Mouse (Mus musculus): ENCODE data around the gene Capzb.

Capzb gene

DNA sequence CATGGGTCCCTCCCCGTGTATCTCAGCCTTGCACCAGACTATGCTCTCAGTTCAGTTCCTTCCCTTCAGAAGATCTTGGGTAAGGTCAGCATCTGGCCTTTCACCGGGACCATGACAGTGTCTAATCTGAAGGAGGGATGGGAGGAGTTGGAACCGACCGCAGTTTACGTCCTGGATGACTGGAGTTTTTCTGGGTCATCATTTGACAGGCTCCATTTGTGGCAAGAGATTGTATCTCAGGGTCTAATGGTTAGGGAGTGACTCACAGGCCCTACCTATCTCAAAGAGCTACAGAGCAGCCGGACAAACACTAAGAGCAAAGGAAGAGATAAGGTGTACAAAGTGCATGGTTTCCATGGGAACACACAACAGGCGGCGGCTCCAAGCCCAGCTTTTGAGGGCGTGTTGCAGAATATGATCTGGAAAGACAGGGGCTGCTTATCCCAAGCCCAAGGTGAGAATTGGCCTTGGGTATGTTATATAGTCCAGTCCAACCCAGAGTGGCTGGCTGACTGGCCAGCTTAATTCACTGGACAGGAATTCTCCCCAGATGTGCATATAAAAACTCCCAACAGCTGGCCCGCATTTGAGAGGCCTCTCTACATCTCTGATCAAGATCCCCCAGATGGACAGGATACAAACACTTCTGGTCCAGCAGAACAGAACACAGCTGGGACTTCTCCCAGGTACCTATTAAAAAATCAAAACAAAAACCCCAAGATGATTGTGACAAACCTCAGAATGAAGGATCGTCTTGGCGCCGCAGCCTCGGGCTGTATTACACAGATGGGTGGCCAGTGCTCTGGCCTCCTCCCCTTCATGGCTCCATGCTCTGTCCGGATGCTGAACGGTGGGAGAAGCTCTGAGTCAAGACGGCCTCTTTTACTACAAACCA is 12.7 kb upstream of the Capzb start:
- DNase-seq = no peak

GRCm38 (mm10) chr4:139182511-139182910 is 10.2 kb upstream of the Capzb start:
- no peak for DNase-seq

GRCm38 (mm10) chr4:139185766-139186442 is 6.8 kb upstream of the Capzb start:
- DNase-seq = no peak

- no peak for DNase-seq
These were observed 4.8 kb upstream of the Capzb start for GRCm38 (mm10) chr4:139187930-139188329.

DNA sequence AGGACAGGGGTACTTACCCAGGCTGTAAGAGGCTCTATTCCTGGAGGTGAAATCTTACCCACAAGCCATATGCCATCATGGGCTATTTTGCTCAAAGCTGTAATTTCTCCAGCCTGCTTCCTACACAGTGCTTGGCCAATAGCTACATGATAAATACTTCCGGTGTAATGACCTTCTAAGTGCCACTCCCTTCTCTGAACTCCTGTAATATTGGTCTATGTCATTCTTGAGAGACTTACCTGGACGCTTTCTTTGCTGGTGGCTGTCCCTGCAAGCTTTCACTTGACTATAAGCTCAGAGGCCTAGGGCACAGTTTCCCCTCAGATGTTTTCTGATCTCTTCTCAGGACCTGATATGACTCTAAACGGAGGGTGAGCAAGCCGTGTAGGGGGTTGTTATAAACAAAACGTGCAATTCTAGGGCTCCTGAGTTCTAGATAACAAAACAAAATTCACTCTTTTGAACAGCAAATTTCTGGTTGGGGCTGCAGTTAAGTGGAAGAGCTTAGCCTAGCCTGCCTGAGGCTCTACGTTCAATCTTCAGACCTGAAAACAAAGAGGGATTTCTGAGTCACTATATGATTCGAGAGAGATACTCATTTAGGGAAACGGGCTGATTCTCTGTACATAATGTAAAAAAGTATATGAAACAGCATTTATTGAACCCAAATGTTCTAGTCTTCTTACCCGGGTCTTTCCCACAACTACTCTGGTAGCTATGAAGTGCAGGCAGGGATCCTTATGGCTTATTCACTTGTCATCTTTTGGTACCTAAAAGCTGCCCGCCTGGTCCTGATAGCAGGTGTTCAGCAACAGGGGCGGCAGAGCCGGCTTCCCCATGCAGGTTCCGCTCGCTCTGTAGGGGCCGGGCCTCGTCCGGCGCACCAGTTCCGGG is 847 bp upstream of the Capzb start:
- DNase-seq = no peak

GRCm38 (mm10) chr4:139193176-139194093 is 736 bp downstream of the Capzb start:
- no peak for DNase-seq

DNA sequence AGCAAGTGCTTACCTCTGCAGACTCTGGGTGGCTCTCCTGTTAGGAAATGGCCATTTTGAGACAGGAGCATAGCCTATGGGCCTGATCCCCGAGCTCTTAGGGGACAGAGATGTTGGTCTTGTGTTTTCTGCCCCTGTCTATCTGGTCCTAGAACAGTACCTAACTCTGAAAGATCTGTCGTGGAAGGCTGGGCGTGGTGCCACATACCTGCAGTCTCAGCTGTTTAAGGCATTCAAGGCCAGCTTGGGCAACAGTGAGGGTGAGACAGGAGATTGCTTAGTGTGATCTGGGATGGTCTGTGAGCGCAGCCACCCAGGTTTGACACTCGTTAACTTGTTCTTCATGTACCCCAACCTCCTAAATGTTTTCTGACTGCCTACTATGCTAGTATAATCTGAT is 2.4 kb downstream of the Capzb start:
- DNase-seq = no peak

DNA sequence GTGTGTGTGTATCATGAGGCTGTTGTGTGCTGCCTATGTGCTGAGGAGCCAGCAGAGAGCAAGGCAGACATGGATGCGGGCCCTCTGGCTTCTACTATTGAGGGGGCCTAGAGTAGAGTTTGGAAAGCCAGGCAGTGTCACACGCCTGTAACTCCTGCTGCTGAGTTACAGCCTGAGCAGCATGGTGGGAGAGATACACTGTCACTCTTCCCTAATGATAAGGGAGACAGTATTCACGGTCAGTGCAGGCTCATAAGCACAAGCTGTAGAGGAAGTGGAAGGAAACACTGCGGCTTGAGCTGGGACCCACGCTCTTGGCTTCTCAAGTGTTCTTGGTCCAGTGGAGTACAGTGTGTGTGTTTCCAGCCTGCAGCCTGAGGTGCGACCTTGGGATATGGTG is 3.8 kb downstream of the Capzb start:
- DNase-seq = no peak

DNA sequence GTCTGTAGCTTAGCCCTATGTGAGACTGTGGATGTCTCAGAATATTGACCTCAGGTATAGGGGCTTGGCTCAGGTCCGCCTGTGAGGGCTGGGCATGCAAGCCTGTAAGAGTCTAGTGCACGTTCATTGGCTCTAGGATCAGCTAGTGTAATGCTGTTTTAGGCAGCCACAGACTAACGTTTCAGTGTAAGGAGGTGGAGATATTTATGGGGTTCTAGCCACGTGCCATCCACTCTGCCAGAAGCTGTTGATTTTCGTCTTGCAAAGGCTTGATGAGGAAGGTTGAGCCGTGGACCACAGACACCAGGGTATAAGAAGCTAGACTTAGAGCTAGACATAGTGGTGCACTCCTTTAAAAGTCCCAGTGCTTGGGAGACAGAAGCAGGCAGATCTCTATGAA is 4.2 kb downstream of the Capzb start:
- no peak for DNase-seq

DNA sequence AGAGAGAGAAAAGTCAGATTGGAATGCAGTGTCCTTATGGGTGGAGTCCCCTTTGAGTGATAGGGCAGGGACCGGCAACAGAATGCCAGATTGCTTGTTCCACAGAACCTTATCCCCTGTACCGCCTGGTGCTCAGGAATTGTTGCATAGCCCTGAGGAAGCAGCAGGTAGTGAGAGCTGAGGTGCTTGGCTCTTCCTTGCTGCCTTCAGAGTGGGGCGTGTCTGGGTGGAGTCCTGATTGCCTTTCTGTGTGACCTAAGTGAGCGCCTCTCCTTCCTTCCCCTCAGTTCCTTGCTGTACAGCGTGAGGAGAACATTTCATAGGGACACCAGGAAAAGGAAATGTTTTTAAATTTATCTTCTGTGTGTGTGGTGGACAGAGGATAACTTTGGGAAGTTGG is 4.8 kb downstream of the Capzb start:
- no peak for DNase-seq

DNA sequence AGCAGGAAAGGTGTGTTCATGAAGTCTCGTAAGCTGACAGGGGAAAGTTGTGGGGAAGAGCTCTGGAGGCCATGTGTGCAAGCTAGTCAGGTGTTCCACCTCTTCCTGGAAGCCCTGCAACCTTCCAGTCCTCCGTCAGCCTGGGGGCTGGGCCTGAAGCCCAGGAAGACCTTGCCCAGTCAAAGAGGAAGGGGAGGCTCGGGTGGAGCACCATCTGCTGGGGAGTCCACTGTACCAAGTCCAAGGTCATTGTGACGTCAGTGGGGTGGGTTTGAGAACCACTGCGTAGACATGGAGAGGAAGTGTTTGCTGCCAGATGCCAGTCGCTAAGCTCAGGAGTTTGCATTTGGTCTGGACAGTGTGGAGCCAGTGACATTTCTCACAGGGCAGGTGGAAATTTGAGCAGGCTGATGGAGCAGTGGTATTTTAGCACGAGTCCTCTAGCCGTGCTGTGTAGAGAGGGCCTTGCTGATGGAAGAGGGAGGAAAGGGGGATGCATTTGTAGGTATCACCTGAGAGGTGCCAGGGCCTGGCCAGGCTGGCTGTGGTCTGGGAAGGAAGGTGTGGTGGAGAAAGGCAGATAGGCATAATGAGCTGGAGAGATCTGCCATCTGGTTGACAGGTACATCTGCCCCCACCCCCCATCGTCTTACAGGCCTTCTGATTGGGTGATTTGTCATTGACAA is 5.4 kb downstream of the Capzb start:
- DNase-seq = no peak

DNA sequence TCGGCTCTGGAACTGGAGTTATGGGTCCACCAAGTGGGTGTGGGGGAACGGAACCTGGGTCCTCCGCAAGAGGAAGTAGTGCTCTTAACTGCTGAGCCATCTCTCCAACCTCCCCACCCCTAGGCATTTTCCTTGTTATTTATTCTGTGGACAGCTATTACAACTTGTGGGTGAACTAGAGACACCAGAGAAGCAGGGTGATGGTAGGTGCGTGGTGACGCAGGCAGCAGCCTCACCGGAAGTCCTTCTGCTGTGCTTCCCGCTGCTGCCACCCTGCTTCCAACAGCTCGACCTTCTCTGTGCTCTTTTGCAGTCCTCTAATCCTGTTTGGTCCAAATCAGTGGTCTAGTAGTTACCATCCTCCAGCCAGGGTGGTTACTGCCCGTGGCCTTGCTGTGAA is 6.4 kb downstream of the Capzb start:
- DNase-seq = no peak

GRCm38 (mm10) chr4:139199703-139200340 is 7.1 kb downstream of the Capzb start:
- DNase-seq = no peak

- DNase-seq = no peak
These were observed 8.2 kb downstream of the Capzb start for GRCm38 (mm10) chr4:139200946-139201345.

GRCm38 (mm10) chr4:139202556-139202955 is 9.9 kb downstream of the Capzb start:
- no peak for DNase-seq

DNA sequence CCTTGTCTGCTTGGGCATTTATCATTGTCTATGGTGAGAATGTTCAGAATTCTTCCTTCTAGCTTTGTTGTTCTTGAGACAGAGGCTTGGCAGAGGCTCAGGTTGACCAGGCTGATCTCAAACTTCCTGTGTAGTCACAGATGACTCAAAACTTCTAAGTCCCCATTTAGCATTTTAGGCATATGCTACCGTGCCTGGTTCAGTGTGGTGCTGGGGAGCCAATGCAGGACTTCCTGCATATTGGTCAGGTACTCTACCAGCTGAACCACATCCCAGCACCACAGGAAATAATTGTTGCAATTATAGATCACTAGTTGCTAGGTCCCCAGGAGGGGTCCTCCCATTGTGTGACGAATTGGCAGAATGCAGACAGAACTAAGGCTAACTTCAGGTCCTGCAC is 10.7 kb downstream of the Capzb start:
- no peak for DNase-seq

GRCm38 (mm10) chr4:139205842-139206241 is 13.1 kb downstream of the Capzb start:
- no peak for DNase-seq

GRCm38 (mm10) chr4:139206353-139207045 is 13.8 kb downstream of the Capzb start:
- DNase-seq = no peak

DNA sequence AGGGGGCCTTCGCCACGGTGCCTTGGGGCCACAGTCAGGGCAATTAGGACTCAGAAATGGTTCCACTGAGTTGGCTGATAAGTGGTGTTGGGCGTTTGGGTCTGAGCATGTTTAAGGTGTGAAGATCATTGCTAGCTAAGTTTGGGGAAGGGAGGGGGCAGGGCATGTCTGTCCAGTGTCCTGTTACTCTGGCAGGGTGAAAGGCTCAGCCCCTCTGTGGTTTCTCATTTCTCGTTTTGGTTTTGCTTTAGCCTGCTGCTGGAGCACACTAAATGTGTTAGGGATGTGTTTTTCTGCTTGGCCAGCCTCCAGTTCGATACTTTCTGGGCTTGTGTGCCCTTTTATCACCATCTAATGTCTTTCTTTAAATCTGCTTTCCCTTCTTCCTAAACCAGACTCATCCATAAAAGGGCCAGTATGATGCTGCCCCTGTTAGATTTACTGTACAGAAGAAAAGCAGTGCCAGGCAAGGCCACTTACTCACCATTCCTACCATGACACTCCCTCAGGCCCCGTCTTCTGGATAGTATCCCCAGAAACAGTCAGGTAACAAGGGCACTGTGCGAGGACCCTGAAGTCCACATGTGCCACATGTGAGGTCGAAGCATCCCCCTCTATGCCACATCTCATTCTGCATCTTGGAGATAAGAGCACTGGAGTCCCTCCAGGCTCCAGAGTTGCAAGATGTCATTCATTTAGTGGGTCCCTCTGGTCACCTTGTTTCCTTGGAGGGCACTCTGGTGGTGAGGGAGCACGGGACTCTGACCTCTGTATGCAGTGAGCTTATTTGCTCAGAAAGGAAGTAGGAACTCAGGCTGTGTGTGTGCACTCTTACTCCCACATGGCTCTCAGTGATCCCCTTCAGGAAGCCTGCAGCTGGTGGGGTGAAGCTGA is 15.8 kb downstream of the Capzb start:
- DNase-seq = no peak

All from cerebellum, adult 11 months (tissue).